Mouse (Mus musculus) mouse trophoblast stem cell (cell line): ENCODE data around the gene Pcnp.

Experiments
- in situ Hi-C, 2 experiments: fragments of 300-500 bp; cut with MseI, MboI; formaldehyde crosslinking; loops; 2 replicates in 1 of 2; 3 replicates in 1 of 2; pipeline ENCODE4 v1.15.1; 2025

The Pcnp gene

DNA sequence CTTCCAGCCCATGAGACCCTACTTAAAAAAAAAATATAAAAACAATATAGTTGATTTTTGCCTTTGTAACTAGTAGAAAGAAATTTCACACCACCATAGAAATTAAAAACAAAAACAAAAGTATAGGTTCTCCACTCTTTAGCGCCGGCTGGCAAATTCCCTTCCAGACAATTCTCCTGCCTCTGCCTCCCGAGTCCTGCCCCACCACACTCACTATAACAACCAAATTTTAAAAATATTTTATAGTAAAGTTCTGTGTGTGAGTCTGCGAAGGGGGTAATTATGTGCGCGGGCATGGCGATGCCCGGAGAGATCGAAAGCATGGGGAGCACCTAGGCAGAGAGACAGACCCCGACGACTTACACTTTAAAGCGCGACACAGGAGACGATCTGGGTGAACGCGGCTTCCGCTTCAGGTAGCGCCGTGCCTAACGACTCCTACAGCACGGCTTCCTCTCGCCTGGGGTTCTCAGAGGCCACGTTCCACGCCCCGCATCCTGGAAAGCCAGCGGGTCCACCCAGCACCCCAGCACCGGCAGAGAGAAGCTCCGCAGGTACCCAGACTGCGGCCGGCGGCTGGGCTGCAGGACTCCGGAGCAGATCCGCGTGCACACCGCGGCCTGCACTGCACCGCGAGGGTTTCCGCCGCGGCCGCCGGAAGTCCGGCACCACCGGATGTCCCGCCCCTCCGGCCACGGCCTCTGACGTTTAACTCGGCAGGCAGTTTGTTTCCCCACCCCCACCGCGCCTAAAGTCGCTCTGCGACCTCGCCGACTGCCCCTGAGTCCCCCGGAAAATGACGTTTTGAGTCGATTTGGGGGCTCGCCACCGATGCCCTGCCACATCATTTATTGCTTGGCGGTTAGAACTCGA is 7.8 kb upstream of the Pcnp start, which contains the start of gene Trmt10c:
Trmt10c (minus strand) TSS at position 682 of the 873 bp plus-strand sequence.
- in situ Hi-C loops, result no loop called here

DNA sequence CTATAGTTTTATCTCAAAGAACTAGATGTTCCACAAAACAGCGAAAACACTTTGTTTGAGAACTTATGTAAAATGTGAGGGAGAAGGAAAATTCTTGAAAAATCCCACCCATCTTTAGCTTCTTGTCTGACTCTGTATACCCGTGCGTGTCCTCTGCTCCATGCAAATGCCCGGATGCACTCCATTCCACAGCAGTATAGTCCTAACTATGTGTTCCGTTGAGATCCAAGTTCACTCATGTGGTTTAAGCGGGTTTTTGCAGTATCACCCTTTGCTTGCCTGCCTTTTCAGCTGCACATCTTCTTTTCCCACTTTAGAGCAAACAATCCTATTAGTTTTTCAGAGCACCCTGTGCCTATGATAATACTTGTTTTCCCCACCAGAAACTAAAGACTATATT is 7.0 kb upstream of the Pcnp start:
- in situ Hi-C loops, result no loop called here

DNA sequence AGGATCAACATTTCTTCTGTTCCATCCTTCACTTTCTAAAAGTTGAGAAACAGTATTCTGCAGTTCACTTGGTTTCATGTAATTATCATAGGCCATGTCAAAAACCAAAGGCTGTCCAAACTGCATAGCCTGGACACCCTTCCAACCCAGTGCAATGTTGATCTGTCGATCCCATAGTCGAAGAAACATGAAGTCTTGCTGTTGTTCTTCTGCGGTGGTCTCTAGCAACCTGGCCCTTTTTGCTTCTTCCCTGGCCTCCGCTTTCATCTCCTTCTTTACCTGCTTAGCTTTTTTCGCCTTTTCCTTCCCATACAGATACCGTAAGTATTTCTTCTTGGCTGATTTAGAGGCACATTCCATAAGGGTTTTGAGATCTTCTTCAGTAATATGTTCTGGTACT is 5.0 kb upstream of the Pcnp start:
- in situ Hi-C loops, result no loop called here

DNA sequence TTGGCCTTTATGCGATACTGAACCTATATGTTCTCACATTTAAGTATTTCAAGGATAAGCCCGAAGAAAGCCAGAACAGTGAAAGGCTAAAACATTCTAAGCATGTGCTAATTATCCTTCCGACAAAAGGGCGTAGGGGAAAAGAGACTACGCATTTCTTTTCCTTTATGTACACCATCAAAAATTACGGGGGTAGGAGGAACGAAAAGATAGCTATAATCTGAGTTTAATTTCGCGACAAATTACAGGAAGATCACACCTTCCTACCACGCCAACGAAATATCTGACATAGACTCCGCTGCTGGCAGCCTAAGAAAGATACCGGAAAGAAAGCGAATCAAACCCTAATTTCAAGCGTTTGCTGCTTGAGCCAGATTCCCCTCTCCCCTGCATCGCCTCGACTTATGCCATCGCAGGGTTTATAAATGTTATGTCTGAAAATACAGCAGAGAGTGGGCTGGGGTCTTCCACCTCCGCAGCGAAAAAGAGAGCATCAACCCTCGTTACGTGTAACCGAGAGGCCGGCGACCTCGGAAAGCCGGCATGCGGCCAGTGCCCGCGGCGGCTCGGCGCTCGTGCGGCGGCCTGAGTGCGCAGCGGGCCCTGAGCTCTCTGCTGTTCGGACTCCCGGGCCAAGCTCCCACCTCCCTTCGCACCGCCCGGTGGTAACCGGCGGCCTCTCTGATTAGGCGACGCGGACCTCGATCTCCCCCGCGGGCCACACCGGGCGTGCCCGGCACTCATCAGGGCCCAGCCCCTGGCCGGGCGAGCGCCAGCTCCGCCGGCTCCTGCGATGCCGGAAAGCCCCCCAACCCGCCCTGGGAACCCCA is 602 bp downstream of the Pcnp start:
- in situ Hi-C loops, result no loop called here

GRCm38 (mm10) chr16:56027854-56028629 is 1.5 kb downstream of the Pcnp start:
- in situ Hi-C loops, result no loop called here

- in situ Hi-C loops, result loop anchor here in 1 of 2 experiments (10.0 kb wide), 1 partner anchor 55 kb away; no protein-coding TSS in a partner anchor
Measured at GRCm38 (mm10) chr16:56019660-56020059, 9.9 kb downstream of the Pcnp start.

- in situ Hi-C loops, result loop anchor here in 1 of 2 experiments (10.0 kb wide), 1 partner anchor 61 kb away; no protein-coding TSS in a partner anchor
Measured at GRCm38 (mm10) chr16:56014076-56014475, 15.5 kb downstream of the Pcnp start.

DNA sequence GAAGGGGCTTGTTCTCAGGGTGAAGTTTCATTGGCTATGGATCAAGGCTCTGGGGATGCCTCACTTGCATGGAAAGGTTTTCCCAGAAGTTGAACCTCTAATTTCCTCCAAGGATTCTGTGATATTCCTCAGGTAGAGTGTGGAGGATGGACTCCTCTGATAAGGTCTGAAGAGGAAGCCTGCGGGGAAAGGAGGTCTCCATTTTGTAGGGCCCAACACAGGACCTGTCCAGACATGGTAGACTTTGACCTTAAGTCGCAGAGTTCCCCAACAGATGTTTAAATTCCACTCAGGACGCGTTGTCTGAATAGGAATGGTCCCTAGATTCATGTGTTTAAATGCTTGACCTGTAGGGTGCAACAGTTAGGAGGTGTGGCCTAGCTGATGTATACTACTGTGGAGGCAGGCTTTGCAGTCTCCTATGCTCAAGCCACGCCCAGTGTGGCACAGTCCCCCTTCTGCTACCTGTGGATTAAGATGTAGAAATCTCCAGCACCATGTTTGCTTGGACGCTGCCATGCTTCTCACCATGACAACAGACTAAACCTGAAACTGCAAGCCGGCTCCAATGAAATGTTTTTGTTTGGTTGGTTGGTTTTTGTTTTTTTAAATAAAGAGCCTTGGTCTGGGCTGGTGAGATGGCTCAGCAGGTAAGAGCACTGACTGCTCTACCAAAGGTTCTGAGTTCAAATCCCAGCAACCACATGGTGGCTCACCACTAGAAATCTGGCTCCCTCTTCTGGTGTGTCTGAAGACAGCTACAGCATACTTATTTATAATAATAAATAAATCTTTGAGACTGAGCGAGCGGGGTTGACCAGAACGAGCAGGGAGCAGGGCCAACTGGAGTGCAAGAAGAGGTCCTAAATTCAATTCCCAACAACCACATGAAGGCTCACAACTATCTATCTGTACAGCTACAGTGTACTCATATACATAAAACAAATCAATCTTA is 16.5 kb downstream of the Pcnp start:
- in situ Hi-C loops, result loop anchor here in 1 of 2 experiments (10.0 kb wide), 1 partner anchor 62 kb away; no protein-coding TSS in a partner anchor

- in situ Hi-C loops, result no loop called here
Measured at GRCm38 (mm10) chr16:56008862-56009261, 20.7 kb downstream of the Pcnp start.

DNA sequence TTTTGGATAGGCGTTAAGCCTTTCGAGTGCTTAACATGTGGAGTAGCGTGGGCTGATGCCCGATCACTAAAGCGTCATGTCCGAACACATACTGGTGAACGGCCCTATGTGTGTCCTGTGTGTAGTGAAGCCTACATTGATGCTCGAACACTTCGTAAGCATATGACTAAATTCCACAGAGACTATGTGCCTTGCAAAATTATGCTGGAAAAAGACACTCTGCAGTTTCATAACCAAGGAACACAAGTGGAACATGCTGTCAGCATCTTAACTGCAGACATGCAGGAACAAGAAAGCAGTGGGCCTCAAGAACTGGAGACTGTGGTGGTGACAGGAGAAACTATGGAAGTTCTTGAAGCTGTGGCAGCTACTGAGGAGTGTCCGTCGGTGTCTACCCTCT is 22.7 kb downstream of the Pcnp start:
- in situ Hi-C loops, result no loop called here

- in situ Hi-C loops, result no loop called here
Measured at GRCm38 (mm10) chr16:55994235-55994634, 35.3 kb downstream of the Pcnp start.

GRCm38 (mm10) chr16:55990311-55990710 is 39.2 kb downstream of the Pcnp start:
- in situ Hi-C loops, result no loop called here

GRCm38 (mm10) chr16:55986001-55986400 is 43.5 kb downstream of the Pcnp start:
- in situ Hi-C loops, result no loop called here

DNA sequence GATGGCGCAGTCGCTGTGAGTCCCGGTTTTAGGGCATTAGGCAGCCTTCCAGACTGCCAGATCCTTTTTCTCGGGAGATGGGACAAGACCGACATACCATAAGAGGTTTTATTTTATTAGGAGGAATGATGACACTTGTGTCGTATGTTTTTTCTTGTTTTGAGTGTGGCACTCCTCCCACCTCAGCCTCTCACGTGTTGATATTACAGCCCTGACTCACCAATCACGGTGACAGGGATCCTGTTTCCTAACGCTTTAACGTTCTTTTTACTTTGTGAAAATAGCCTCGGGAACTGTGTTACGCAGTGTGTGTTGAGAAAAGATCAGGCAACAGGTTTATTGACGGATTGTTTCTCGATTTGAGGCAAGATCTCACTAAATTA is 54.6 kb downstream of the Pcnp start:
- in situ Hi-C loops, result no loop called here

- in situ Hi-C loops, result no loop called here
Measured at GRCm38 (mm10) chr16:55974256-55974902, 55.2 kb downstream of the Pcnp start.

GRCm38 (mm10) chr16:55973431-55974255 is 55.9 kb downstream of the Pcnp start, which contains the start of gene Zbtb11:
Gene Zbtb11 (plus strand): TSS chr16:55973883.
- in situ Hi-C loops, result no loop called here

DNA sequence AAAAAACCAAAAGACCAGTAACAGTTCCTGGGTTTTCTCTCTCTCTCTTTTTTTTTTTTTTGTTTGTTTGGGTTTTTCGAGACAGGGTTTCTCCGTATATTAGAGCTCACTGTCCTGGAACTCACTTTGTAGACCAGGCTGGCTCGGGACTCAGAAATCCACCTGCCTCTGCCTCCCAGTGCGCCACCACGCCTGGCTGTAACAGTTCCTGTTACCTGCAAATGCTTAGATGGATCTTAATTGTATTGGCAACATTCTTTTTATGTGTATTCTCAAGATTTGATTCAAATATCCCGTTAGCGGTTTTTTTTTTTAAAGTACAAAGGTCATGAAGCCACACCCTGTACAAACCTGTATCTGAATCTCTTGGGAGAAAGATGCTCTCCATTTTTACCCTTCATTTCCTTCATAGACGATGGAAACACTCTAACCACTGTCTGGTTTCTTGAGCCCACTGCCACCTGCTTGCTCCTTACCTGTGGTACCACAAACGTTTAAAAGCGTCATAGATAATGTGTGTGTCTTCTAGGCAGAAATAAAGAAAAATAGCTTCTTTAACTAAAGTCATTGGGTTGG is 56.8 kb downstream of the Pcnp start:
- in situ Hi-C loops, result no loop called here
